Mouse (Mus musculus) thymus, adult 2 months (tissue): ENCODE measurements around the gene Gm49721.
"Not testable (repeated sequence)": the region's sequence is repeated elsewhere in the genome, so short reads cannot be mapped to it uniquely, and the experiment has no call there.

Experiments
- CTCF ChIP-seq: fragments of 200-500 bp; IDR thresholded peaks from 2 replicates; pipeline ENCODE4 v1.5.1; 2012; ENCODE audit warnings: mild to moderate bottlenecking, control low read depth, low read length, moderate library complexity, borderline replicate concordance; ENCODE audit not compliant: control insufficient read depth, poor library complexity, insufficient read depth; ENCODE audit errors: extremely low read depth
- POLR2A ChIP-seq: fragments of 200-500 bp; IDR thresholded peaks from 2 replicates; pipeline ENCODE4 v1.6.1; 2012; ENCODE audit warnings: mild to moderate bottlenecking, low read length, control low read depth, moderate library complexity; ENCODE audit not compliant: control insufficient read depth, poor library complexity, insufficient read depth; ENCODE audit errors: extremely low read depth

DNA sequence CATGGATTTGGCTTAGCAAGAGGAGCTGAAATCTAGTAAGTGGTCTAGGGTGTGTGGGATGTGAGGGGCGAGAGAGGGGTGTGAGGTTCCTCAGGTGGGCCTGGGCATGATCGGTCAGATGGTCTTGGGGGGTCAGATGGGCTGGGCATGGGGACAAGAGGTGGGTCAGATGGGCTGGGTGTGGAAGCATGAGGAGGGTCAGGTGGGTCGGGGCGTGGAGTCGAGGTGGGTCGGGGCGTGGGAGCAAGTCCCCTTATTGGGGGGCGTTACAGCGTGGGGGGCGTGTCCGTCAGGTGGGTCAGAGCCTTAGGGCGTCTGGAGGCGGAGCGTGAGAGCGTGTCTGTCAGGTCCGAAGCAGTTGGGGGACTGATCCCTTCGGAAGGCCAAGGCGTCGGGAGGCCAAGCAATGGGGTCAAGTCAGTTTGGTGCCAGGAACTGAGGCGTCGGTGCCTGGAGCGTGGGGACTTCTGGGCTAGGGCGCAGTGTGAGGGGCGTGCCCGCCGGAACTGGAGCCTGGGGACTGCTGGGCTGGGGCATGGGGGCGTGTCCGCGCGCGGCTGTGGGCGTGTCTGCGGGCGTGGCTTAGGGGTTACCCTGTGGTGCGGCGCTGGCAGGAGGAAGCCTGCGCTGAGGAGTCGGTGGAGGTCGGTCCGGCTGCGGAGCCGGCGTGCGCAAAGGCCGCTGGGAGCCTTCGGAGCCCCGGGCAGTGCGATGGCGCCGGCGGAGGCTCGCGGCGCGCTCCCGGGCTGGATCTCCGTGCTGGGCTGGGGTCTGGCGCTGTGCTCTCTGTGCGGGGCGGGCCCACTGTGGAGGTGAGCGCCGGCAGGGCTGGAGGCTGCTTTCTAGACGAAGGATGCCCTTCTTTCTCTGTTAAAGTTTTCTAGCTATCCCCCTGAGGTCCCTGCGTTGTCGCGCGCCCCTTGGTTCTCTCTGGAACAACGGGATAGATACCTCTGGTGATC lies at the start of gene Gm49721:
- TF ChIP-seq POLR2A: 0 out of 2 replicates have a peak, but pooled peaks have one; percentile 33
- not testable (repeated sequence) for TF ChIP-seq CTCF
